Mouse (Mus musculus) limb, embryonic 10.5 days (tissue): ENCODE results near the gene Unc5cl. TPM values are rescaled to one million over a fixed set of nuclear protein-coding genes. Genes with fewer than 3 reads are reported as not detected.

Experiments used
- DNase-seq: peaks from one replicate; pipeline ENCODE4 v3.0.0-alpha.2; 2017; ENCODE audit warnings: low spot score
- H3K27ac ChIP-seq: fragments of 300-500 bp; sonication (generic); 2 replicates; pipeline ENCODE4 v1.5.1; 2016; ENCODE audit warnings: mild to moderate bottlenecking
- H3K27me3 ChIP-seq: fragments of 300-500 bp; sonication (generic); 2 replicates; pipeline ENCODE4 v1.6.1; 2016; ENCODE audit warnings: low read depth, mild to moderate bottlenecking; ENCODE audit not compliant: poor library complexity, severe bottlenecking
- H3K36me3 ChIP-seq: fragments of 300-500 bp; sonication (generic); 2 replicates; pipeline ENCODE4 v1.6.1; 2016; ENCODE audit warnings: mild to moderate bottlenecking, moderate library complexity
- H3K4me1 ChIP-seq: fragments of 300-500 bp; sonication (generic); 2 replicates; pipeline ENCODE4 v1.6.1; 2016
- H3K4me3 ChIP-seq: fragments of 300-500 bp; sonication (generic); 2 replicates; pipeline ENCODE4 v1.5.1; 2016; ENCODE audit warnings: mild to moderate bottlenecking, moderate library complexity
- H3K9me3 ChIP-seq: fragments of 300-500 bp; sonication (generic); replicated peaks from 2 replicates; pipeline ENCODE4 v1.6.1; 2016; ENCODE audit warnings: mild to moderate bottlenecking
- WGBS: fragments of 180-500 bp; shearing (Covaris S2); methylation state at CpG from one replicate; pipeline ENCODE4 v1.1.7; 2016; 5-methylcytosine and 5-hydroxymethylcytosine counted together
- polyA plus RNA-seq: library from polyadenylated mRNA; unstranded; fragments of >200 nt; fragmentation: Nextera tagmentation; extraction: Ambion mirVana; gene quantifications from 2 replicates; pipeline ENCODE4 v1.2.1, GENCODE M21; 2016

Gene Unc5cl
- polyA plus RNA-seq, 1 experiment from 2014 or later, result 0.13 TPM

GRCm38 (mm10) chr17:48497986-48498385 is 43.3 kb downstream of the Unc5cl start:
- H3K27me3 ChIP-seq, result no peaks in the 10 kb centered on the region
- 82% methylated on average over 3 of the region's 3 CpGs for WGBS
- H3K36me3 ChIP-seq, result no peaks in the 10 kb centered on the region
- H3K4me1 ChIP-seq, result peaks cover 5% of the 10 kb centered on the region
- no peak overlapping the region for H3K27ac ChIP-seq
- no peaks in the 10 kb centered on the region for H3K9me3 ChIP-seq
- H3K4me3 ChIP-seq, result no peak overlapping the region
- DNase-seq, result no peak

GRCm38 (mm10) chr17:48500846-48501445 is 46.2 kb downstream of the Unc5cl start:
- WGBS, result 82% methylated on average over 7 of the region's 7 CpGs
- Histone ChIP-seq H3K27ac (no peak overlapping the region), H3K36me3 (no peaks in the 10 kb centered on the region), H3K4me3 (no peak overlapping the region), H3K9me3 (no peaks in the 10 kb centered on the region), H3K4me1 (peaks cover 4% of the 10 kb centered on the region; the same call in 1 of the 2 replicates), H3K27me3 (no peaks in the 10 kb centered on the region)
- no peak for DNase-seq

- peaks cover 4% of the 10 kb centered on the region; the same call in 1 of the 2 replicates for H3K4me1 ChIP-seq
- no peaks in the 10 kb centered on the region for H3K9me3 ChIP-seq
- DNase-seq, result no peak
- H3K4me3 ChIP-seq, result no peak overlapping the region
- 39% methylated on average over 3 of the region's 3 CpGs for WGBS
- no peak overlapping the region for H3K27ac ChIP-seq
- H3K36me3 ChIP-seq, result no peaks in the 10 kb centered on the region
- H3K27me3 ChIP-seq, result no peaks in the 10 kb centered on the region
Observed at GRCm38 (mm10) chr17:48505006-48505405, 50.3 kb downstream of the Unc5cl start.

- Histone ChIP-seq H3K27me3 (no peaks in the 10 kb centered on the region), H3K4me3 (no peak overlapping the region), H3K36me3 (no peaks in the 10 kb centered on the region), H3K9me3 (no peaks in the 10 kb centered on the region), H3K4me1 (peaks cover 4% of the 10 kb centered on the region; the same call in 1 of the 2 replicates), H3K27ac (no peak overlapping the region)
- 72% methylated on average over 4 of the region's 4 CpGs for WGBS
- DNase-seq, result no peak
Observed at GRCm38 (mm10) chr17:48506986-48507385, 52.3 kb downstream of the Unc5cl start.

- DNase-seq, result no peak
- peaks cover 22% of the 10 kb centered on the region for H3K4me1 ChIP-seq
- 75% methylated on average over 4 of the region's 4 CpGs for WGBS
Observed at GRCm38 (mm10) chr17:48509596-48509995, 54.9 kb downstream of the Unc5cl start.

GRCm38 (mm10) chr17:48512614-48513281 is 58.0 kb downstream of the Unc5cl start:
- H3K4me3 ChIP-seq, result no peak overlapping the region
- H3K4me1 ChIP-seq, result peaks cover 25% of the 10 kb centered on the region
- H3K27me3 ChIP-seq, result no peaks in the 10 kb centered on the region
- DNase-seq, result no peak
- WGBS, result 44% methylated on average over 18 of the region's 18 CpGs
- no peaks in the 10 kb centered on the region for H3K36me3 ChIP-seq
- H3K9me3 ChIP-seq, result no peaks in the 10 kb centered on the region
- peak overlapping the region; percentile 69 for H3K27ac ChIP-seq

More at GRCm38 (mm10) chr17:48509596-48509995, 54.9 kb downstream of the Unc5cl start:
- H3K4me3 ChIP-seq, result no peak overlapping the region
- no peaks in the 10 kb centered on the region for H3K27me3 ChIP-seq
- H3K27ac ChIP-seq, result no peak overlapping the region
- no peaks in the 10 kb centered on the region for H3K9me3 ChIP-seq
- H3K36me3 ChIP-seq, result no peaks in the 10 kb centered on the region

- no peaks in the 10 kb centered on the region for H3K9me3 ChIP-seq
- DNase-seq, result no peak
Observed at GRCm38 (mm10) chr17:48514613-48515012, 59.9 kb downstream of the Unc5cl start.

GRCm38 (mm10) chr17:48519046-48519445 is 64.3 kb downstream of the Unc5cl start:
- 88% methylated on average over 7 of the region's 7 CpGs for WGBS
- Histone ChIP-seq H3K36me3 (no peaks in the 10 kb centered on the region), H3K27me3 (no peaks in the 10 kb centered on the region), H3K4me1 (peaks cover 13% of the 10 kb centered on the region), H3K9me3 (no peaks in the 10 kb centered on the region), H3K4me3 (no peak overlapping the region), H3K27ac (no peak overlapping the region)
- DNase-seq, result no peak

More at GRCm38 (mm10) chr17:48514613-48515012, 59.9 kb downstream of the Unc5cl start:
- Histone ChIP-seq H3K36me3 (no peaks in the 10 kb centered on the region), H3K4me1 (peaks cover 25% of the 10 kb centered on the region), H3K27ac (peak overlapping the region; percentile 9; the same call in 1 of the 2 replicates), H3K27me3 (no peaks in the 10 kb centered on the region), H3K4me3 (no peak overlapping the region)
- 42% methylated on average over 4 of the region's 4 CpGs for WGBS

- H3K4me1 ChIP-seq, result peaks cover under 1% of the 10 kb centered on the region; the same call in 1 of the 2 replicates
- no peak overlapping the region for H3K4me3 ChIP-seq
- H3K36me3 ChIP-seq, result no peaks in the 10 kb centered on the region
- no peaks in the 10 kb centered on the region for H3K9me3 ChIP-seq
- no peak for DNase-seq
- no peak overlapping the region for H3K27ac ChIP-seq
- no peaks in the 10 kb centered on the region for H3K27me3 ChIP-seq
- WGBS, result 96% methylated on average over 3 of the region's 3 CpGs
Observed at GRCm38 (mm10) chr17:48520352-48520751, 65.7 kb downstream of the Unc5cl start.

- Histone ChIP-seq H3K36me3 (no peaks in the 10 kb centered on the region), H3K27ac (no peak overlapping the region), H3K4me3 (no peak overlapping the region), H3K27me3 (no peaks in the 10 kb centered on the region), H3K4me1 (no peaks in the 10 kb centered on the region), H3K9me3 (no peaks in the 10 kb centered on the region)
- no peak for DNase-seq
- 96% methylated on average over 2 of the region's 2 CpGs for WGBS
Observed at GRCm38 (mm10) chr17:48523056-48523455, 68.4 kb downstream of the Unc5cl start.

- H3K4me1 ChIP-seq, result no peaks in the 10 kb centered on the region
- H3K27me3 ChIP-seq, result no peaks in the 10 kb centered on the region
- H3K9me3 ChIP-seq, result no peaks in the 10 kb centered on the region
- no peak overlapping the region for H3K27ac ChIP-seq
- 53% methylated on average over 14 of the region's 14 CpGs for WGBS
- H3K4me3 ChIP-seq, result no peak overlapping the region
- no peaks in the 10 kb centered on the region for H3K36me3 ChIP-seq
- DNase-seq, result no peak
Observed at GRCm38 (mm10) chr17:48533844-48534705, 79.4 kb downstream of the Unc5cl start.

- Histone ChIP-seq H3K27ac (no peak overlapping the region), H3K9me3 (no peaks in the 10 kb centered on the region), H3K27me3 (no peaks in the 10 kb centered on the region), H3K36me3 (no peaks in the 10 kb centered on the region), H3K4me3 (no peak overlapping the region), H3K4me1 (peaks cover 3% of the 10 kb centered on the region; the same call in 1 of the 2 replicates)
- 78% methylated on average over 5 of the region's 5 CpGs for WGBS
- DNase-seq, result peak; percentile 57
Observed at GRCm38 (mm10) chr17:48538328-48538727, 83.6 kb downstream of the Unc5cl start.

GRCm38 (mm10) chr17:48539326-48539725 is 84.6 kb downstream of the Unc5cl start:
- no peak for DNase-seq
- Histone ChIP-seq H3K36me3 (no peaks in the 10 kb centered on the region), H3K4me1 (peaks cover 6% of the 10 kb centered on the region; the same call in 1 of the 2 replicates), H3K9me3 (no peaks in the 10 kb centered on the region), H3K27ac (no peak overlapping the region), H3K27me3 (no peaks in the 10 kb centered on the region), H3K4me3 (no peak overlapping the region)
- WGBS, result 93% methylated on average over 17 of the region's 17 CpGs
